Mouse (Mus musculus): ENCODE data around the gene Lamb3. TPM values are rescaled to one million over a fixed set of nuclear protein-coding genes. Genes with fewer than 3 reads are reported as not detected.

Lamb3 gene
- polyA plus RNA-seq (2015; fragmentation: Nextera tagmentation; extraction: Ambion mirVana) = 1.3 and 1.5 TPM in 2 replicates

DNA sequence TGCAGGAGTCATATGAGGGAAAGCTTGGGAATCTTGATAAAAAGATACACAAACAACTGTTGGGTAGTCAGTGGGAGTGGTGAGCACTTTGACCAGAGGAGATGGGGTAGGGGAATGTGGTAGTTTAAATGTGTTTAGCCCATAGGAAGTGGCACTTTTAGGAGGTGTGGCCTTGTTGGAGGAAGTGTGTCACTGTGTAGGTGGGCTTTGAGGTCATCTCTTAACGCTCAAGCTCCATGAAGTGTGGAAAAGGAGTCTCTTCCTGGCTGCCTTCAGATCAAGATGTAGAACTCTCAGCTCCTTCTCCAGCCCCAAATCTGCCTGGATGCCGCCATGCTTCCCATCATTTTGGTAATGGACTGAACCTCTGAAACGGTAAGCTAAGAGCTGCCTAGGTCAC lies at the start of gene Lamb3:
Gene Lamb3 (plus strand): TSS at position 197 of the 400 bp plus-strand sequence.
- H3K4me1 ChIP-seq (ENCODE audit: insufficient read depth) = peaks cover 7% of the 10 kb centered on the region; the same call in 1 of the 2 replicates
- no peaks in the 10 kb centered on the region for H3K9me3 ChIP-seq (ENCODE audit: low read length)
- DNase-seq = no peak
- TF ChIP-seq CTCF (IDR thresholded peaks at IDR 0.05; ENCODE audit: low read depth) (no peak), EP300 (IDR thresholded peaks at IDR 0.05; ENCODE audit: low read depth) (no peak)
- no peak within 1 kb of the TSS for H3K4me2 ChIP-seq (ENCODE audit: low read depth, low read length)
- no peaks in the 10 kb centered on the region for H3K36me3 ChIP-seq (replicated peaks; ENCODE audit: insufficient read depth, low read length)
- no peak within 1 kb of the TSS for H3K9ac ChIP-seq (replicated peaks)
- H3K27ac ChIP-seq (ENCODE audit: low read depth) = 0 out of 2 replicates have a peak within 1 kb of the TSS, but pooled peaks have one; percentile 18
- H3K4me3 ChIP-seq (ENCODE audit: low read depth, low read length) = no peak within 1 kb of the TSS
- ATAC-seq = no peak
- no peaks in the 10 kb centered on the region for H3K27me3 ChIP-seq (ENCODE audit: insufficient read depth, low read length)
- WGBS (ENCODE audit: insufficient replicate concordance) = 74% methylated on average over 3 of the region's 3 CpGs

DNA sequence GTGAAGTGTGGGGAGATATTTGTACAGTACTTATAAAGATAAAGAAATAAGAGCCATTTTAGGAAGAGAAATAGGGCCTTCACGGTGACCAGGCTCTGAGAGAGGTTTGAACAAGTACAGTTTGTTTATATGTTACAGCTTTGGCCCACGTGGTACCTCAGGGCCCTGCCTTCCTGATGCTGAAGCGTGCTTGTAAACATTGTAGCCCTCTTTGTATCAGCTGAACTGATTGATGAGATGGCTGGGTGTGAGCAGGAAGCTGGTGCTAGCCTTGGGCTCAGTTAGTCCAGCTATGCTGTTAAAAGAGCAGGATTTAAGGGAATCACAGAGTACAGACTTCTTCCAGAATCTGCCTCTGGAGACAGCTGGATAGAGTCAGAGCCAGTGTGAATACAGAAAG lies 48.3 kb upstream of the Lamb3 start:
- Histone ChIP-seq H3K36me3 (replicated peaks; ENCODE audit: insufficient read depth, low read length) (0 out of 2 replicates have a peak, but pooled peaks cover 2% of the 10 kb centered on the region), H3K4me1 (ENCODE audit: insufficient read depth) (peaks cover 35% of the 10 kb centered on the region), H3K27me3 (ENCODE audit: insufficient read depth, low read length) (no peaks in the 10 kb centered on the region), H3K4me2 (ENCODE audit: low read depth, low read length) (no peak overlapping the region), H3K27ac (ENCODE audit: low read depth) (no peak overlapping the region; the same call in 1 of the 2 replicates), H3K9me3 (ENCODE audit: low read length) (no peaks in the 10 kb centered on the region), H3K4me3 (ENCODE audit: low read depth, low read length) (no peak overlapping the region), H3K9ac (replicated peaks) (no peak overlapping the region)
- ATAC-seq = no peak
- TF ChIP-seq EP300 (IDR thresholded peaks at IDR 0.05; ENCODE audit: low read depth) (no peak), CTCF (IDR thresholded peaks at IDR 0.05; ENCODE audit: low read depth) (no peak)
- WGBS (ENCODE audit: insufficient replicate concordance) = 32% methylated on average over 3 of the region's 3 CpGs
- DNase-seq = no peak

DNA sequence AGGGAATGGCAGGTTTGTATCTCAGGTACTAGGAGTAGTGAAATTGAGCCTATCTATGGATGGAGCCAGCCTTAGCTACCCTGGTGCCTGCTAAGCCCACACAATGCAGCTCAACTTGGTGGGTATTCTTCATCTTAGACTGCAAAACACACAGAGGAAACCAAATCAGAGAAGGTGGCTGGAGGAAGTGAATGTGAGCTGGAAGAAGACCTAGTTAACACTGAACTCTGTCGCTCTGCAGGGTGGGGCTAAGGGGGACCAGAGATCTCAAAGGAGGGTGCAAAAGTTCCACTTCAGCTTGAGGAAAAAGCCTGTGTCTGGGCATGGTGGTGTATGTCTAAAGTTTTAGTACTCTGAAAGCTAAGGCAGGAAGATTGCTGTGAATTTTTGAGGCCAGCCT lies 47.9 kb upstream of the Lamb3 start:
- H3K4me3 ChIP-seq (ENCODE audit: low read depth, low read length) = no peak overlapping the region; the same call in 1 of the 2 replicates
- no peak for TF ChIP-seq EP300 (IDR thresholded peaks at IDR 0.05; ENCODE audit: low read depth)
- peak overlapping the region; percentile 12; the same call in 1 of the 2 replicates for H3K27ac ChIP-seq (ENCODE audit: low read depth)
- no peaks in the 10 kb centered on the region for H3K9me3 ChIP-seq (ENCODE audit: low read length)
- no peaks in the 10 kb centered on the region for H3K27me3 ChIP-seq (ENCODE audit: insufficient read depth, low read length)
- H3K36me3 ChIP-seq (replicated peaks; ENCODE audit: insufficient read depth, low read length) = 0 out of 2 replicates have a peak, but pooled peaks cover 2% of the 10 kb centered on the region
- WGBS (ENCODE audit: insufficient replicate concordance) = 39% methylated on average over 1 of the region's 1 CpGs
- no peak overlapping the region for H3K9ac ChIP-seq (replicated peaks)
- DNase-seq = no peak
- peak overlapping the region; percentile 59 for H3K4me2 ChIP-seq (ENCODE audit: low read depth, low read length)
- H3K4me1 ChIP-seq (ENCODE audit: insufficient read depth) = peaks cover 35% of the 10 kb centered on the region
- no peak for ATAC-seq

DNA sequence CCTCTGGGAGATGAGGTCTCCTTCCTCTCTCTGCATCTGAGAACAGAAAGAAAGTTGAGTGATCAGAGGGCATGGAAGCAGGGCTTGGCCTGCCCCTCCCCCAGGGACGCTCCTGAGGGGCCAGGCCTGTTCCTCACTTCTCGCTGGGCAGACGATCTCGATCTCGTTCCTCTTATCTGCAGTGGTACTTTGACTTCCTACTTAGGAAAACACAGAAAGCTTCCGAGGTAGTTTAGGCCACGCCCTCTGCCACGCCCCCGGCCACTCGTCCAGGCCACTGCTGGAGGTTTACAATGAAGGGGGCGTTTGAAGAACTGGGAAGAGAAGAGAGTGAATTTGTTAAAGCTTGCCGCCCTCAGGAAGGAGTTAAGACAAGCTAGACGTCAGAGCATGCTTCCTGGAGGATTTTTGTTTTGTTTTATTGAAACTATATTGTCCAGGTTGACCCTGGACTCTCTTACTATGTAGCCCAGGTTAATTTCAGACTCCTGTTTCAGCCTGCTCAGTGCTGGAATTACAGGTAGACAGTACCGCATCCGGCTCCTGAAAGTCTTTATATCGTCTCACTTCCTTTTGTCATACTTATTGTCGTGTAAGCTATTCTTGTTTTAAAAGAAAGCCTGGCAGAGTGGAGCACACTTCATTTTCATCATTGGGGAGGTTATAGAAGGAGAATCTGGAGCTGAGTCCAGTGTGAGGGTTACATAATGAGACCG lies 47.0 kb upstream of the Lamb3 start:
- peak overlapping the region; percentile 59 for H3K4me2 ChIP-seq (ENCODE audit: low read depth, low read length)
- 13% methylated on average over 18 of the region's 18 CpGs for WGBS (ENCODE audit: insufficient replicate concordance)
- no peaks in the 10 kb centered on the region for H3K9me3 ChIP-seq (ENCODE audit: low read length)
- TF ChIP-seq EP300 (IDR thresholded peaks at IDR 0.05; ENCODE audit: low read depth) (no peak), CTCF (IDR thresholded peaks at IDR 0.05; ENCODE audit: low read depth) (no peak)
- peaks cover 31% of the 10 kb centered on the region for H3K4me1 ChIP-seq (ENCODE audit: insufficient read depth)
- H3K4me3 ChIP-seq (ENCODE audit: low read depth, low read length) = peak overlapping the region; percentile 7; the same call in 1 of the 2 replicates
- no peak overlapping the region for H3K27ac ChIP-seq (ENCODE audit: low read depth)
- 0 out of 2 replicates have a peak, but pooled peaks cover 2% of the 10 kb centered on the region for H3K36me3 ChIP-seq (replicated peaks; ENCODE audit: insufficient read depth, low read length)
- H3K9ac ChIP-seq (replicated peaks) = no peak overlapping the region
- DNase-seq (peak; percentile 80), ATAC-seq (peak; percentile 43)
- no peaks in the 10 kb centered on the region for H3K27me3 ChIP-seq (ENCODE audit: insufficient read depth, low read length)

DNA sequence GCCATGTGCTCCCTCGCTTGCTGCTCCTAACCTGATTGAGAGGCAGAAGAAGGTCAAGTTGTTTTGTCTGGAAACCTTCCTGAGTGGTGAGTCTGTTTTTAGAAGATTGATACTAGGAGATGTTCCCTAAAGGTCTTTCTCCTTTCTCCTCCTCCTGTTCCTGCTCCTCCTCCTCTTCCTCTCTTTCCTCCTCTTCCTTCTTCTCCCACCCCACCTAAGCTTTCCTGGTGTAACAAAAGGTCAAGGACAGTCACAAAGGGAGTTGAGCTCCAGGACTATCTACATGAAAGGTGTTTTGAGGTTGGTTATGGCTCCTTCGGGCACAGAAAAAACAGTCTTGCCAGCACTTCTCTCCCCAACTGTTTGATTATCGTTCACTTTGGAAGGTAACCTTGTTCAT lies 39.8 kb upstream of the Lamb3 start, which contains the start of gene A130010J15Rik:
Gene A130010J15Rik (plus strand): TSS at position 301 of the 400 bp plus-strand sequence.
- no peak for DNase-seq
- Histone ChIP-seq H3K9ac (replicated peaks) (no peak within 1 kb of the TSS), H3K27me3 (ENCODE audit: insufficient read depth, low read length) (no peaks in the 10 kb centered on the region), H3K9me3 (ENCODE audit: low read length) (no peaks in the 10 kb centered on the region), H3K4me3 (ENCODE audit: low read depth, low read length) (no peak within 1 kb of the TSS), H3K36me3 (replicated peaks; ENCODE audit: insufficient read depth, low read length) (peaks cover 2% of the 10 kb centered on the region), H3K4me1 (ENCODE audit: insufficient read depth) (peaks cover 8% of the 10 kb centered on the region), H3K4me2 (ENCODE audit: low read depth, low read length) (no peak within 1 kb of the TSS), H3K27ac (ENCODE audit: low read depth) (no peak within 1 kb of the TSS)
- no peak for ATAC-seq
- 76% methylated on average over 3 of the region's 3 CpGs for WGBS (ENCODE audit: insufficient replicate concordance)
- TF ChIP-seq CTCF (IDR thresholded peaks at IDR 0.05; ENCODE audit: low read depth) = no peak
- no peak for TF ChIP-seq EP300 (IDR thresholded peaks at IDR 0.05; ENCODE audit: low read depth)

DNA sequence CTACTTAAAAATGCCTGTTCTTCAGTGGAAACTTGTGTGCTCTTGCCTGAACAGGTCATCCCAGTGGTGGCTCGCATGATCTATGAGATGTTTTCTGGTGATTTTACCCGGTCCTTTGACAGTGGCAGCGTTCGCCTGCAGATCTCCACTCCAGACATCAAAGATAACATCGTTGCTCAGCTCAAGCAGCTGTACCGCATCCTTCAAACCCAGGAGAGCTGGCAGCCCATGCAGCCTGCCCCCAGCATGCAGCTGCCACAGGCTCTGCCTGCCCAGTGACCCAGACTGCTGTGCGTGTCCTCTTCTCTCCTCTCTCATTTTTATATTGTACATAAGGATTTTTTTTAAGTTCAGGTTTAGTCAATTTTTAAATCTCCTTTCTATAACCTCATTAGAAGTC lies 38.3 kb upstream of the Lamb3 start:
- no peak for TF ChIP-seq CTCF (IDR thresholded peaks at IDR 0.05; ENCODE audit: low read depth)
- no peak for TF ChIP-seq EP300 (IDR thresholded peaks at IDR 0.05; ENCODE audit: low read depth)
- peaks cover 2% of the 10 kb centered on the region for H3K36me3 ChIP-seq (replicated peaks; ENCODE audit: insufficient read depth, low read length)

More for the DNA sequence above, 38.3 kb upstream of the Lamb3 start:
- DNase-seq (no peak), ATAC-seq (no peak)
- 86% methylated on average over 7 of the region's 7 CpGs for WGBS (ENCODE audit: insufficient replicate concordance)
- Histone ChIP-seq H3K27me3 (ENCODE audit: insufficient read depth, low read length) (no peaks in the 10 kb centered on the region), H3K27ac (ENCODE audit: low read depth) (no peak overlapping the region), H3K4me2 (ENCODE audit: low read depth, low read length) (no peak overlapping the region), H3K9ac (replicated peaks) (no peak overlapping the region), H3K9me3 (ENCODE audit: low read length) (no peaks in the 10 kb centered on the region), H3K4me1 (ENCODE audit: insufficient read depth) (peaks cover 15% of the 10 kb centered on the region), H3K4me3 (ENCODE audit: low read depth, low read length) (no peak overlapping the region)

Data from liver, postnatal 0 days (tissue).